Mouse (Mus musculus): ENCODE results near the gene Zfand3.

Zfand3 gene

DNA sequence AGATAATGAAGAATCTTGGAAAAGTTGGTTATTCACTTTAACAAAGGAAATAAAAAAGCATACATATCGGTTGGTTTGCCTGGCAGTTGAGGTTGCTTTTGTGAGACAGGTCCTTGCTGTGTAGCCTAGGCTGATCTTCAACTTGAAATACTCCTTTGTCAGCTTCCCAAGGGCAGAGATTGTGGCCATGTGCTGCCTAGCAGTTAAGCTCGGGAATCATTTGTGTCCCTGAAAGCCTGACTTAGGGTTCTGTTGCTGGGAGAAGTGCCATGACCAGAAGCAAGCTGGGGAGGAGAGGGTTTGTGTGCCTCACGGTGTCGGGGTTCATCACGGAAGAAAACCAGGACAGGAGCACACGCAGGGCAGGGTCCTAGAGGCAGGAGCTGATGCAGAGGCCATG is 143.8 kb downstream of the Zfand3 start:
- DNase-seq (ENCODE audit: low read depth, low spot score), result no peak

DNA sequence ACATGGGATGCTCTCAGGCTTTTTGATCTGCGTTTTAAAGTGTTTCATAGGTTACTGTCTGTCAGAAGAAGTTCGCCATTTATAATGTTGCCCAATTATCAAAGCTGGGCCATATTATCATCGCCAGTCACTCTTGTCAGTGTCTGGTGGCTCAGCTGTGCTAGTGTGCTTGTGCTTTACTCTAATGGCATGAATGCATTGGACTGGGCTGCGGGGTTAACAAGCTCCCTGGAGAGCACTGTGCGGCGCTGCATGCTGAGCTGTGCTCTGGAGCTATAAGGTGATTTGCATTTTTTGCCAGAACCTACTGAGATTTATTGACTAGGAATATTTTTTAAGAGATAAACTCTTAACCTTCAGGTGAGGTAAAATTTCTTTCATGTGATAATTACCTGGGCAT is 145.4 kb downstream of the Zfand3 start:
- no peak for DNase-seq (ENCODE audit: low read depth, low spot score)

GRCm38 (mm10) chr17:30154144-30154543 is 149.6 kb downstream of the Zfand3 start:
- no peak for DNase-seq (ENCODE audit: low read depth, low spot score)

DNA sequence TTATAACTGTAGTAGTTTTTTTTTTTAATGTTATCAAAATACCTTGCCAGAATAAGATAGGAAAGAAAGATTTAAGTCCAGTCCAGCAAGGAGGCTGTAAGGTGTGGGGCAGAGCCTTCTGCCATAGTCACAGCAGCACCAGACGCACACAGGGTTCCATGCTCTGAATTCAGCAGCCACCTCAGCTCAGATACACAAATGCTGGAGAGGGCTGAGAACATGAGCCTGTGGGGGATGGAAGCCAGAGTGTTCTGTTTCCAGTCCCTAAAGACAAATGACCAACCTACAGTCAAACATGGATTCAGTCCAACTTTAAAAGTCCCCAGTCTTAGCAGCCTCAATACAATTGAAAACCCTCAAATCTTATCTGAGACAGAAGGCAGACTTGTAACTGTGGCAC is 150.3 kb downstream of the Zfand3 start:
- DNase-seq (ENCODE audit: low read depth, low spot score), result no peak

DNA sequence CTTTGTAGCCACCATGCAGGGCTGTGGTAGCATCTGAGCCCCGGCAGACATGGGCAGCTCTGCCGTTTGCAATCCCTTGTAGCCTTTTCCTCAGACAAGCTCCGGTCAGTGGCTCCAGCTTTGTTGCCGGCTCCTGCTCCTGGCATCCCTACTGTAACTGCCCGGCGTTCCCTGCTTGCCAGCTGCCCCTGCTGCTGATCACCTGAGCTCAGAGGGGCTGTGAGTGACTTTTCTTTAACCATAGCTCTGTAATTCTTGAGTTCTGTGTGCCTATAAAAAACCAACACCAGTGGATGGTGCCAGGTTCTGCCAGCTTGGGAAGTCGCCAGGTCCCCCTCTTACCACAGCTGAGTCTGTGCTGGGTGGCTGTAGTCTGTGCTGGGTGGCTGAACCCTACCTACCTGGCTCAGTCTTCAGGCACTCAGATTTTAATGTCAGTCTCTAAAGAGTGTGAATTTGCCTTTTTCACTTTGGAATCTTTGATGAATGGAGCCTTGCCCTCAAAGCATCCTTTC is 150.9 kb downstream of the Zfand3 start:
- DNase-seq (ENCODE audit: low read depth, low spot score), result no peak

DNA sequence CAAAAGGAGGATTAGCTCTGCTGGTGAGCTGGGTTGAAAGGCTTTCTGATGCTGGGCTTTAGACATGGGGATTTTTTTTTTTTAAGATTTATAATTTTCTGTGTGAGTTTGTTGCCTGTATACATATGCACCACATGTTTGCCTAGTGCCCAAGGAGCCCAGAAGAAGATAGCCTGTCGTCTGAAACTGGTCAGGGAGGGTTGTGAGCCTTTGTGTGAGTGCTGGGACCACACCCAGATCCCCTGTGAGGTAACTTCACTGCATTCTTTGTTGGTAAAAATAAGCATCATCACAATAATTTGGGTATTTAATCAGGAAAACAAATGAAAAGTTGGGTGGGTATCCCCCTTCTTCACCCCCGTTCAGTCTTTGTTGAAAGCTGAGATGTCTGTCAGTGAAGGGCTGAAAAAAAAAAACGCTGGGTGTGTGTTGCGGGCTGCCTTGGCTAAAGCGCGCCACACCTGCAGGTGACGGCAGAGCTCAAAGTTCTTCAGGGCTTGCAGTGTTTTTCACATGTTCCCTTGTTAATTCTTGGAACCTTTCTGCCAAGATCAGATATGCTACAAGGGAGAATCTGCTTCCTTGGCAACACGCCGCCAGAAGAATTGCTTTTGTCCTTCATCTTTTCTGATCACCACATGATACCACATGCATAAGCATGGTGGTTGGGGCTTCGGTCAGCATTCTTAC is 154.0 kb downstream of the Zfand3 start:
- no peak for DNase-seq (ENCODE audit: low read depth, low spot score)

DNA sequence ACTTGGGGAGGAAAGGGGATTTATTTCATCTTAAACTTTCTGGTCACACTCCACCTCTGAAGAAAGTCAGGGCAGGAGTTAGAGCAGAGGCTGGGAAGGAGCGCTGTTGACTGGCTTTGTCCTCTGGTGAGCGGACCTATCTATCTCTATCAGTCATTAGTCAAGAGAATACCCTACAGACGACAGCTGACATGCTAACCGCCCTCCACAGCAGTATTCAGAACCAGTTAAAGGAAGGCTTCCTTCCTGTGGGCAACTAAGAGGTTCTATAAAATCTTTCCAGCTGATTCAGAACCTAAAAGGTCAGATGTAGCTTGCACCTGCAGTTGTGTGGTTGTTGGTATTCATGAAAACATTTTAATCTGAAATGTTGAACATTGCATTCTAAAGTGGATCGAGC is 154.8 kb downstream of the Zfand3 start:
- DNase-seq (ENCODE audit: low read depth, low spot score), result no peak

GRCm38 (mm10) chr17:30160823-30161432 is 156.4 kb downstream of the Zfand3 start:
- no peak for DNase-seq (ENCODE audit: low read depth, low spot score)

DNA sequence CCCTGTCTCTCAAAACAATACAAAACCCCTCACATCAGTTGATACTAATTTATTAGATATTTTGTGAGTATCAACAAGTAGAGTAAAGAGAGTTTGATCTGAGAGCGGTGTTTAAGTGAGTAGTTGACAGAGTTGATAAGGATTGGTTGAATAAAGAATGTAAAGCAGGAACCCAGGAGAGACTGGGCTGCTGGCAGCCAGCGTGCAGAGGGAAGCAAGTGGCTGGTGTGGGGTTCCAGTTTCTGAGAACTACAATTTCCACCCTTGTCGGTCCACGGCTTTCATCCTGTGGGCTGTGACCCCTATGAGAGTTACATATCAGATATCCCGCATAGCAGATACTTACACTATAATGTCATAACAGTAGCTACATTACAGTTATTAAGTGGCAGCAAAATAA is 158.4 kb downstream of the Zfand3 start:
- no peak for DNase-seq (ENCODE audit: low read depth, low spot score)

- no peak for DNase-seq (ENCODE audit: low read depth, low spot score)
Observed at GRCm38 (mm10) chr17:30163793-30164192, 159.3 kb downstream of the Zfand3 start.

GRCm38 (mm10) chr17:30164818-30165217 is 160.3 kb downstream of the Zfand3 start:
- no peak for DNase-seq (ENCODE audit: low read depth, low spot score)

DNA sequence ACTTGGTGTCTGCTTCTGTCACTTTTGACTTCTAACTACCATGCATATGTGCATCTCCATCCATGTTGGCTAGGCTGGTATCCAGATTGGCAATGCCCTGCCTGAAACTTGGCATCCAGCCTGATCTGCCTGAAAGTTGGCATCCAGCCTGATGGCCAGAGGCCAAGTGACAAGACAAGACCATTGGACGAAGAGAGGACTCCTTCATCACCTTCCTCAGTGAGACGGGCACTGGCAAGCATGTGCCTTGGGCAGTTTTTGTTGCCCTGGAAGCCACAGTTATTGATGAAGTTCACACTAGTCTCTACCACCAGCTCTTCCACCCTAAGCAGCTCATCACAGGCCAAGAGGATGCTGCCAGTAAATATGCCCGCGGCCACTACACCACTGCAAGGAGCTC is 172.9 kb downstream of the Zfand3 start:
- DNase-seq (ENCODE audit: low read depth, low spot score), result no peak

GRCm38 (mm10) chr17:30178402-30178801 is 173.9 kb downstream of the Zfand3 start:
- no peak for DNase-seq (ENCODE audit: low read depth, low spot score)

- no peak for DNase-seq (ENCODE audit: low read depth, low spot score)
Observed at GRCm38 (mm10) chr17:30180197-30180596, 175.7 kb downstream of the Zfand3 start.

GRCm38 (mm10) chr17:30181554-30181953 is 177.0 kb downstream of the Zfand3 start:
- DNase-seq (ENCODE audit: low read depth, low spot score), result no peak

GRCm38 (mm10) chr17:30182063-30182462 is 177.5 kb downstream of the Zfand3 start:
- no peak for DNase-seq (ENCODE audit: low read depth, low spot score)

DNA sequence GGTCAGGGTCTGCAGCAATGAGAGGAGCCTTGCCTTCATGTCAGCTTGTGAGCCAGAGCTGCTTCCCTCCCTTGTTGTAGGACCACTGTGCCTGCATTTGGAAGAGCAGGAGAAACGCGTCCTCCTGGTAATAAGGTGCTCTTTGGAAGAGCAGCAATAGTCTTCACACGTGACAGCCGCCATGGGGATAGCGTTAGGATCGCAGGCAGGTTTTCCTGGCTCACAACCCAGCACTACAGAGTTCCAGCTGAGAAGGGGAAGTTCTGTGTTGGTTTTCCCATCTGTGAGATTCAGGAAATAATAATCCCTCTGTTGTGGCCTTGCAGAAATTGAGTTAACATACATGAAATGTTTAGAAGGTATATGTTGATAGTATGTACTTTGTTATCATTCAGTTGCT is 179.0 kb downstream of the Zfand3 start:
- DNase-seq (ENCODE audit: low read depth, low spot score), result no peak

DNA sequence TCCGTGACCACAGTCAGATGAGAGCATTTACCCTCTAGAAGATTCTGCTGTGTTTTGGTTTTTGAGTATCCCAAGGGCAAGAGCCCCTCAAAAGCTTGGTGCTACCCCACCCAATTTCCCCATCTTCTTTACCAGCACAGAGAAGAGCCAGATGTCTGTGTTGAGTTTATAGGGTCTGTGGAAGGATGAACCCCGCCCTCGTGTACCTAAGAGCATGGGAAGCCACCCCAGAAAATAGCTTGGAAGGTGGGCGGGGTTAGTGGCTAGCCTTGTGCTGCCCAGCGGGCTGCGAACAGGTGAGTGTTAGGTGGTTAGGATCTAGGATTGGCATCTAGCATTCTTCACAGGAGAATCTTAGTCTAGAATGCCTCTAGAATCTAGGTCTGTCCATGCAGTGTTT is 182.6 kb downstream of the Zfand3 start:
- DNase-seq (ENCODE audit: low read depth, low spot score), result no peak

DNA sequence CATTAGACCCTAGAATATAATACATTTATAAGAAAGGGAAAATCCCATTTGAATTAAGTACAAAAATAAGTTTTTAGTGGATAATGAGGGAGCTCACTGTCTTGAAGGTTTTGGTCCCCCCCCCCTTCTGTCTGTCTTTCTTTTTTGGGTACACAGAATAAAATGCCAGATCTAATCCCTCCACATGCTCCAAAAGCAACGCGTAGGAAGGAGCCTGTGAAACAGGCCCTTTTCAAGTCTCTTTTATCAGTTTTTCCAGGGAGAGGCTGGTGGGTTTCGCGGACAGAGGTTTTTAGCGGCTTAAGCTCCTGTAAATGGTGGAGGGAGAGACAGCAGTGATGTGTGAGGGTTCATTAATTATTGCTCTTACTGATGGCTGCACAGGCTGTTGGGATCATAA is 183.0 kb downstream of the Zfand3 start:
- DNase-seq (ENCODE audit: low read depth, low spot score), result no peak

DNA sequence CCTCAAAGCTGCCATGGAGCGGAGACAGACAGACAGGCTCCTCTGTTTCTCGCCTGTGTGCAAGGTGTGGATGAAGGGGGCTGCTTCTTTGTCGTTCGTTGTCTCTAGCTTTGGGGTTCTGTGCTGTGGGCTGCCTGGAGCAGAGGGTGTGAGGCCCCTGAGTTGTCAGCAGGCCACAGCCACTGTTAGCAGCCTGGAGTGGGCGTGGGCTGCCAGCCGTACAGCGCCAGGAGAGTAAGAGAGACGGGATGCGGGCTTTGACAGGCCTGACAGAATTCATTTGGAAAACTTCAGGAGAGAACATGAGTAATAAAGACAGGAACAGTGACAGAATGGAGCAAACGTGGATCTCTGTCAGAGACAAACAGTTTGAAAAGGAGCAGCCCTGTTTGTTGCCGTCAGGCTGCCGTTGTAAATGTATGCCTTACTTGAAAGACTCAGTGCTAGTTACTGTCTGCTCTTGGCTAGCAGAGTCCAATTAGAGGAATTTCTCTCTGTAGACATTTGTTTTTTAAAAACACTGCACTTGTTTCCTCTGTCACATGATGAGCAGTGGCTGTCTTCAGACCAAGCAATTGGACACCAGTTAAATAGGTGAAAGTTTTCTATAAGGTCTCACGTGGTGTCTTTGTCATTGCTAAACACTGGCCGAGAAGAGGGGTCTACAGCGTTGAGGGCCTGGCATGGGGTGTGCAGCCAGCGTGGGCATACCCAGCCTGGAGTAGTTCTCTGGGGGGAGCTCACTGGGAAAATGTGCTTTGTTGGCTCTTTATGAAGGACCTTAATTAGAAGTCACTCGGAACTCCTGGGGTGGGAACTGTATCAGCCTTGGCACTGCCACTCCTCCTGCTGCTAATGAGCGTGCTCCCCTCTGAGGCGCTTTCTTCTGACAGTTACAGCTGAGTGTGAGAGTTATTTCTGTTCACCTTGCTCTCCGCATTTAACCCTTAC is 183.8 kb downstream of the Zfand3 start:
- no peak for DNase-seq (ENCODE audit: low read depth, low spot score)

GRCm38 (mm10) chr17:30191097-30191640 is 186.6 kb downstream of the Zfand3 start:
- no peak for DNase-seq (ENCODE audit: low read depth, low spot score)

DNA sequence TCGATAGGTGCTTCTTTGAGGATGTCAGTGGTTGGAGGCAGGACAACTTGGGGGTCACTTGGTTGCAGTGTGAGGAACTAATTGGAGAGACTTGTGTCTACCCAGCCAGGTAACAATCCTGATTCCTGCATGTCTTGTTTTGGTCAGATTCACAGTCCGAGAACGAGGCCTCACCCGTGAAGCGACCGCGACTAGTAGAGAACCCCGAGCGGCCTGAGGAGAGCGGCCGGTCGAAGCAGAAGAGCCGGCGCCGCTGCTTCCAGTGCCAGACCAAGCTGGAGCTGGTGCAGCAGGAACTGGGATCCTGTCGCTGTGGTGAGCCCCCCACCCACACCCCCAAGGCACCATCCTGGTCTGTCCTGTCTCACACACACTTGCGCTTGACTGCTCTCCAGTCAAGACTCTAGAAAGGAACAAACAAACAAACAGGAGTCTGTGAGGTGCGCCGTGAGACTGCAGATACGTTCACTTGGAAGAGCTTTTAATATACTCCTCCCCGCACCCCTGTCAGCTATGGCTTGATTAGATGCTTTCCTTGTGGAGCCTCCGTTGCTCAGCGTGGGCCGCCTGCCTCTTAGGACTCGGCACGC is 188.0 kb downstream of the Zfand3 start:
- DNase-seq (ENCODE audit: low read depth, low spot score), result no peak
